Mouse (Mus musculus) adrenal gland, adult 18-20 months (tissue): ENCODE data around the gene Usp39. TPM values are rescaled to one million over a fixed set of nuclear protein-coding genes. Genes with fewer than 3 reads are reported as not detected.

ENCODE experiments used
- DNase-seq, 2 experiments: peaks; one replicate each; pipeline ENCODE4 v3.0.0; 2021 to 2022; ENCODE audit warnings: low spot score in 2 of 2
- long read RNA-seq, 2 experiments: library from polyadenylated mRNA; stranded (forward); transcript quantifications; one replicate each; pipeline ENCODE4 v2.0.0; 2021
- total RNA-seq, 2 experiments: library from RNA; stranded (reverse); gene quantifications; 1 replicate in 1 of 2; 2 replicates in 1 of 2; pipeline ENCODE4 v1.2.3; 2021

Usp39 gene
- total RNA-seq, result 10 to 100 TPM; 30.9 to 31.7 TPM
- long read RNA-seq, experiment 1, transcript Usp39-201 (13 exons, 2,244 nt), result major isoform, 26 of 29 reads
- long read RNA-seq, experiment 1, partial matches to known transcripts, result 0 of 29 reads
- long read RNA-seq, experiment 1, other reads (novel, unspliced or antisense), result 3 of 29 reads
- long read RNA-seq, experiment 2, transcript Usp39-201 (13 exons, 2,244 nt), result major isoform, 49 of 61 reads
- long read RNA-seq, experiment 2, partial matches to known transcripts, result 10 of 61 reads
- long read RNA-seq, experiment 2, other reads (novel, unspliced or antisense), result 2 of 61 reads

DNA sequence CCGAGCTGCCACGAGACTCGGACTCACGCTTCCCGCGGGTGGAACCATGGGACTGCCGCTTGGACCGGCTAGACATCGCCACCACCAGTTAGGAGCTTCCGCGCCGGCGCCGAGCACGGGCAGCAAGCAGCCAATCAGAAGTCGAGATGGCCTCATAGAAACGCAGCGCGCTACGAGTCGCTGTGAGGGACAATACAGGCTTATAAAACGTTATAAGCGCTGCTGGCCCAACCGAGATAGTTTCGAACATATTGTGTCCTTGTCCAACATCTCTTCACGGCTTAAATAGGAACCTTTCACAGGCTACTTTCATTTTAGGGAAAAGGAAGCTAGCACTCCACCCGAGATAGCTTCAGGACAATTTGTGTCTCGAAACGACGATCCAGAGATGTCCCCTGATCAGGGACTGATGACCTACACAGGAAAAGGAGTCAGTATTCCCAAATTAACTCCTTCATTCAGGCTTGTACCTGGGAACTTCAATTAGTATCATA is at the start of gene Usp39:
Usp39 (minus strand) TSS at position 111 of the 494 bp plus-strand sequence.
- peak; percentile 90 to 91 for DNase-seq

DNA sequence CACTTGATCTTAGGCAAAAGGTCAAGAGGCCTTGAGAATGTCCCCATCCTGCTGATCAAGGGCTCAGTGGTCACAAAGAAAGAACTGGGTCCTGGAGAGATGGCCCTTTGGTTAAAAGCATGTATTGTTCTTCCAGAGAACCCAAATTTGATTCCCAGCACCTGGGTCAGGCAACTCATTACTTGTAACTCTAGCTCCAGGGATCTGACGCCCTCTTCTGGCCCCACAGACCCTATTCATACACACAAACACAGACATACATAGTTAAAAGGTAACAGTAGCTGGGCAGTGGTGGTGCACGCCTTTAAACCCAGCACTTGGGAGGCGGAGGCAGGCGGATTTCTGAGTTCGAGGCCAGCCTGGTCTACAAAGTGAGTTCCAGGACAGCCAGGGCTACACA is 47.4 kb upstream of the Usp39 start:
- no peak for DNase-seq

DNA sequence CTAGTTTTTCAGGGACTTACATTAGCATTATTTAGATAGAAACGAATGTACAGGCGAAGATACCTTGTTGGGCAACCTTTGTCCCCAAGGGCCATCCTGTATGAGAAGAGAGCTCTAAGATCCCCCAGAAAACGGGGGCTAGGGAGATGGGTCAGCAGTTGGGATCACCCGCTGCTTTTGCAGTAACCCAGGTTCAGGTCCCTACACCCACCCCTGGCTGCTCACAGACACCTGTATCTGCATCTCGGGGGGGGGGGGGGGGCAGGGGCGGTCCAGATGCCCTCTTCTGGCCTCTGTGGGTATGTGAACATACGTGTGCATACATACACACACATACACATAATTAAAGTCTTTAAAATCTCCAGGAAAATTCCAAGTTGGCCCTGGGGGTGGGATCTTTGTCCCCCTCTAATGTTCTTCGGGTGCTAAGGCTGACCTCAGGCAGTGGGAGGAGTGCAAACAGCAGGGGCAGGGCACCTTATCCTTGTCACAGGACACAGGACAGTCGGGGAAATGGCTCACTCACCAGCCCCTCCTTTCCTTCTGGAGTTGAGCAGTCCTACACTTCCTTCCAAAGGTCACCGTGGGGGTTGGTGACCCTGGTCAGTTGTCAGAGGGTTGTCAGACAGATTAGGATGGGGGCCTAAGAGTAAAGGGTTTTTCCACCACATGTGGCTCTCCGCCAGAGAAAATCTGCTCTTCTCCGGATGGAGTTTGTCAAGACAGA is 46.0 kb upstream of the Usp39 start:
- peak; percentile 62 to 64 for DNase-seq

DNA sequence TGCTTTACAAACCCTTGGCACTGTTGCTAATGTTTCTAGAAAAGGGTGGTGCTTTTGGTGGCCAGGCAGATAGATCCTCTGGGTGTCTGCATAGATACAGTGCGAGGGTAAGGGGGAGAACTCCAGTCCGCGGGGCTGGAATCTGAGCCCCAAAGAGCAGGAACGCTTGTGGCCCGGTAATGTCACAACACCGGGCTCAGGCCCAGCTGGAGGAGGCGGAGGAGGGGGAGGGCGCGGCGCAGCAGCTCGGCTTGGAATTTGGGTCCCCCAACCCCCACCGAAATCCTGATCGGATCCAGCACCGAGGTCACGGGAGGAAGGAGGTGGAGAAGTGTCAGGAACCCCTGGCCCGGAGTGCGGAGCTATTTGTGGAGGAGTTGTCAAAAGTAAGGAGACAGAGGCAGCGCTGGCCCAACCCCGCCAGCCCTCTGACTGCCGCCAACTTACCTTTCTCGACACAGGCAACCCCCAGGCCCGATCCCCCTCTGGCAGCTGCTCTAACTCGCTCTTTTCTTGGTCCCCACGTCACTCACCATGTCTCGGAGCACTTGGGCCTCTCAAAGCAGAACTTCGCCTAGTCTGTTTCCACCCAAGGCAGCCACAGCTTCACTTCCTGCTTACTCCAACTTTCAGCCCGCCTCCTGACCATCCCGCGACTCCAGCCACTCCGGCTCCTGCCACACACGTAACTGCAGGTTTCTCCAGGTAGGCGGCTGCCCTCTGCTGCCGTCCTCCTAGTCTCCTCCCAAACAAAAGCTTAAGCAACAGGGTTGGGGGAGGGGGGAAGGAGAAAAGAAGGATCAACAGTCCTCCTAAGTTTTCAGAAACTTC is 45.2 kb upstream of the Usp39 start, which contains the start of gene Vamp8:
Vamp8 (minus strand) TSS at position 763 of the 831 bp plus-strand sequence.
- DNase-seq, result peak; percentile 81 to 83

DNA sequence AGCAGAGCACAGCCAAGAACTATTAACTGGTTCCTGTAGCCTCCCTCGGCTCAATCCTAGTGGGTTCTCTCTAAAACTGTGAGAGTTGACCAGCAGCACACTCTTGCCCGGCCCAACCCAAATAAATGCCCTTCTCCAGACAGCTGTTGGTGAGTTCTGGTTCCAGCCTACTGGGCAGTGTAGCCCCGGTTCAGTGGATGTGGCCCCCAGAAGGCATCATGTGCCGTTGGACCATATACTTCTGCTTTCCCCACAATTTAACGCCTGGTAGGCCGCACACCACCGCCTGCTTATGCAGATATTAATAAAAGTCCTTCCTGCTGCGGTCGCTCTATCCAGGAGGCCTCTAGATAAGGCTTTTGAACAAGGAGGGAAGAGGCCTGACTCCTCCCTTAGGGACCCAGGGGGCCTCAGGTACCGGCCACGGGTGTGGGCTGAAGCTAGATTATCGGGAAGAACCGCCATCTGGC is 44.5 kb upstream of the Usp39 start:
- peak; percentile 42 to 52 for DNase-seq

DNA sequence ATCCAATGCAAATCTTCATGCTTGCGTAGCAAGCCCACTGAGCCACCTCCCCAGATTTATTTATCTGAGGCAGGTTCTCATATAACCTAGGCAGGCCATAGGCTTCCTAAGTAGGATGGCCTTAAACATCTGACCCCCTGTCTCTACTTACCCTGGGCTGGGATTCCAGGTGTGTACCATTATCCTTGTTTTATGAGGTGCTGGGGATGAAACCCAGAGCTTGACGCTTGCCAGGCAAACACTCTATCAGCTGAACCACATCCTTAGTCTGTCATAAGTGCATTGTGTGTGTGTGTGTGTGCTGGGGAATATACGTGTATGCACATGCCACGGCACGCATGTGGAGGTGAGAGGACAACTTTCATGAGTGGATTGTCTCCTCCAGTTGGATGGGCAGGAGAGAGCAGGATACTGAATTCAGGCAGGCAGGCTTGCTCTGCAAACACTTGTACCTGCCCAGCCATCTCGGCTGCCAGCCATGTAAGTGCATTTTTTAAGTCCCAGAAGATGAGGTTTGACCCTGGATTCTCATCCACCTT is 43.9 kb upstream of the Usp39 start:
- DNase-seq, result no peak

DNA sequence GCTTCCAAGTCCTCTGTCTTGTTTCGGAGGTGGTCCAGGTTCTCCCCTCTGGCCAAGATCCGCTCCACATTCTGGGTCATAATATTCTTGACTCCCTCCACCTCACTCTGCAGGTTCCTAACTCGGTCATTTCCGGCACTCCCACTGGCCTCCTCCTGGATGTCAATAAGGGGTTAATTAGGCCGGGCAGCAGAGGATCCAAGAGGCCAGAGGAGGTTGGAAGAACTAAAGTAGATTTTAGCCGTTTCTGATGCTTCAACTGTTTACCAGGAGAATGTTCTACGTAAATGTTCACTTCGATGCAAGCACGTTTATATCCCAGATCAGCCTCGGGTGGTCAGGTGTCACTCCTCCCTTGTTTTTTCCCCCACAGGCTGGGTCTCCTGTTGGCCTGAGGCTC is 43.3 kb upstream of the Usp39 start:
- DNase-seq, result no peak

DNA sequence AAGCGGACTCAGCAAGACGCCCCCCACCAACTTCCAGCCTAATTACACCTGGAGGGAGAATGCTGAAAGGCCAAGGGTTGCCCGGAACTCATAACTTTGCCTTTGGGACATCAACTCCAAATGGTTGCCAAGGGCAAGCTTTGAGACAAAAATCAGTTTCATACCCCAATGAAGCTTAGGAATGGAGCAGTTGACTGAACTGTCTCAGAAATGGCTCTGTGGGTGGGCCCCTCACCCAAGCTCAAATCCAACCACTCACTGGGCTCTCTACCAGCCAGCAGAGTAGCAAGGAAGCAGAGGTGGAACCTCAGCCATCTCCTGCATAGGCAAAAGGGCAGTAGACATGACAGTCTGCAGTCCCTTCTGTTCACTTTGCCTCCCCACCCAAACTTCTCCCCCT is 42.8 kb upstream of the Usp39 start:
- no peak for DNase-seq

DNA sequence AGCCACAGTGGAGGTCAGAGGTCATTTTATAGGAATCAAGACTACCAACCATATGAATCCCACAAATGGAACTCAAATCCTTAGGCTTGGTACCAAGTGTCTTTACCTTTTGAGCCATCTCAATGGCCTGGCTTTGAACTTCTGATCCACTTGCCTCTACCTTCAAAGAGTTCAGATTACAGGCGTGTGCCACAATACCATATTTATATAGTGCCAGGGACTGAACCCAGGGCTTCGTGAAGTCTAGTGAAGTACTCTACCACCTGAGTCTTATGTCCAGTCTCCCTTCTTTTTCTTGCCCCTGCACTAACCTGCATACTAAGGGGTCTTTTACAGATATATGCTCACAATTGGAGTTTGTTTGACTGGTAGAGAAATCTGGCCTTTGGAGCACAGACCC is 41.6 kb upstream of the Usp39 start:
- no peak for DNase-seq

DNA sequence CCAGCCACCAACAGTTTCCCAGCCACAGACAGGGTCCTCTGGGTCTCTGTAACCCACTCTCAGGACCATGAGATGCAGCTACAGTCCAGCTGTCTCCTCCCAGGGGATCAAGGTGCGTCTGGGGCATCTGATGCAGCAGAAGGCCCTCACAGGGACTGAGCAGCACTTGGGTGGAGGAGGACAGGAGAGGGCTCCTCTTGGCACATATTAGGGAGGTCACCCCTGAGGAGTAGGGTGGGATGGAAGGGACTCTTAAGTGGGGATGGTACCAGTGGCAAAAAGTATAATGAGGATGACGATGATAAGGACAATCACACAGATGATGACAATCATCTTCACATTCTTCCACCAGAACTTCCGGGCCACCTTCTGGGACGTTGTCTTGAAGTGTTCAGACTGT is 40.3 kb upstream of the Usp39 start:
- DNase-seq, result no peak

DNA sequence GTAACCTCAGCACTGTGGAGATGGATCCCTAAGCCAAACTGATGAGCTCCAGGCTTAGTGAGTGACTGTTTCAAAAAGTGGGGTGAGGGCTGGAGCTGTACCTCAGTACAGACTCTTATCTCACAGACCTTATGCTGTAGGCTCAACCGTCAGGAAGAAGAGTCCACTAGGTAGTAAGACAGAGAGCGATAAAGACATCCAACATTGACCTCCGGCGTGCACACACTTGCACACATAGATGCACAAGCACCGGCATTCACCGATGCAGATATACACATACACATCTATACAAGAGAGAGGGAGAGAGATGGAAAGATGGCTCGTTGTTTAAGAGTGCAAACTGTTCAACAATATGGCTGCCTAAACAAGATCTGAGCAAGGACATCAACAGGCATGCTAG is 39.0 kb upstream of the Usp39 start:
- DNase-seq, result no peak

DNA sequence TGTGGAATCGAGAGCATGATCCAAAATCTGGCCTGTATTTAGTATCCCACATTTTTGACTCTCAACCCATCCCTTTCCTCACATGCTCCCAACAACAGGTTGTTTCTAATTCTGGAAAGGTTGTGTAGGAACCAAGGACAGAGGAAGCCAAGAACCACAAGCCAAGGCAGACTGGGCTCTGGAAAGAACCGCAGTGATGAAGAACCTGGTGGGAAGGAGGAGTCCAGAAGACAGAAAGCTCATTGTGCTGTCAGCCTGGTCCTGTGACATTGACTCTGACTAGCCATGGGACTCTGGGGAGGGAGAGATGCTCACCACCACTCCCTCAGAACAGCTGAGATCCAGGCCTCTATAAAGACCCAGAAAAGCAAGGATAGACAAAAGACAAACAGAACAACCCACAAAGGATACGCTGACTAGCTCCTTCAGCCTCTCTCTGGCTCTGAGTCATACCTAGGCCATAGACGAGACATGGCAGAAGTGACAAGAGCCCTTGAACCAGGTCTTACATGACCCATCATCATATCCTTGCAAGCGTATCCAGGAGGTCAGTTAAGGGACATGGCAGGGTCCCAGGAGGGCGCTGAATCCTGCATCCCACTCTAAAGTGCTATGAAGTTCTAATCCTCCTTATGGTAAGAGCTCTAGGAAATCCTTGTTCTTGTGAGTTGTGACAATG is 38.3 kb upstream of the Usp39 start:
- DNase-seq, result no peak

DNA sequence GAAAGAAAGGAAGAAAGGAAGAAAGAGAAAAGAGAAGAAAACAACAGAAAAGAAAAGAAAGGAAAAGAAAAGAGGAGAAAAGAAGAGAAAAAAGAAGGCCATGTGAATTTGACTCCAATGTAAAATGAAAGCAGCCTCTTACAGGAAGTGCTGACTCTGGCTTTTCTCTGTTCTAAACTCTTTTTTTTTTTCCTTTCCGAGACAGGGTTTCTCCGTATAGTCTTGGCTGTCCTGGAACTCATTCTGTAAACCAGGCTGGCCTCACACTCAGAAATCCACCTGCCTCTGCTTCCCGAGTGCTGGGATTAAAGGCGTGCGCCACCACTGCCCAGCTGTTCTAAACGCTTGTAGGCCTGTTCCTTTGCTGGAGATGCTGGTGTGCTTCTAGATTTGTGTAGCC is 37.5 kb upstream of the Usp39 start:
- no peak for DNase-seq

DNA sequence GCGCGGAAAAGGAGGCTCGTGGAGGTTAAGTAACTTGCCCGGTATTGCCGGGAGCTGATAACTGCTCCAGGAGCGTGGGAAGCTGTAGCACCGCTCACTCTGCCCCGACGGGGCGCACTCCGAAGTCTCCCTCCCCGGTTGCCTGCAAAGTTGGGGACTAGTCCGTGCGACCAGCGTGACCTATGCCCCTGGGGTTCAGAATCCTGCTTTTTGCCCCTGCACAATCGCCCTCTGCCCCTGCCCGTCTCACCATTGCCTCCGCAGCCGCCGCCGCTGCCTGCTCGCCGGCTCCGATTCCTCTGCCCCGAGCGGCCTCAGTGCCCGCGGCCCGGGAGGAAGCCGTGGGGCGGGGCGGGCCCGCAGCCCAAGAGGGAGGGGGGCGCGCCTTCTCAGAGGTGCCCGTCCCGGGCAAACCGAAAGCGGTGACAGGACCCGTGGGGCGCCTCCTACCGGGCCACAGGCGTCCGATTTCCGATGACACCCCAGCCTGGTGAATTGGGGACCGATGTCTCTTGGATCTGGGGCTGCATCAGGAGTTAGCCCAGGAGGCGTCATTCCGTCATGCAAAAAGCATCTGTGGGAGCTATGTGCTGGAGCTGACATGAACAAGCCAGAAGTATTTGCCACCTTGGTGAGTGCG is 35.3 kb upstream of the Usp39 start, which contains the start of gene Vamp5:
Vamp5 (minus strand) TSS at position 338 of the 640 bp plus-strand sequence.
- peak; percentile 79 to 85 for DNase-seq

DNA sequence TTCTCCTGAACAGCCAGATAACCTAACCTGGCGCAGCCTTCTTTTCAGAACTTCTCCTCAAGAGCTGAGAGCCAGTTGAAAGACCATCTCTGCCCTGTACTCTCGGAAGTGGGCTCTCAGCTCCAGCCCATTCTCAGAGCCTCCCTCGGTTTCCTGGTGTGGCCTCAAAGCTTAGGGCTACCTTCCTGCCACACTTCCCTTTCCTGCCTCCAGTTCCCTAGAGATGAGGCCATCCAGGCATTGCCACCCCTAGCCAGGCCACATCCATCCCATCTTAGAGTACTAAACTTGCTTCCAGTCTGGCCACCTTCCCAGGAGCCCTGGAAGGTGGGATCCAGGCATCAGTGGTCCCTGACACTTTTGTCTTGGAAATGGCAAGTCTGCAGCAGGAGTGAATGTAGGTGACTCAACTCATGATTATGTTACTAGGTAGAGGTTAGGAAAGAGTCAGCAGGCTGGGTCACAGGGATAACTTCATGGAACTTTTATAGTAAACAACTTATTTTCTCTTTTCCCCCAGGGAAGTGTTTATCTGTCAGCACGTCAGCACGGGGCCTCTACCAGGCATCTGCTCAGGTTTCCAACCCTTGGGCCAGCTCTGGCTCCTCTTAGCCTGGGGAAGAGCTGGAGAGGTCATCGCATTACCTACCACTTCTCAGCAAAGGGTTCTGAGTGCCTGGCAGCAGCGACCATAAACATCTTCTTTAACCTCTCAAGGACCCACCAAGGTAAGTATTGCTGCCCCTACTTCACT is 34.6 kb upstream of the Usp39 start:
- DNase-seq, result no peak

DNA sequence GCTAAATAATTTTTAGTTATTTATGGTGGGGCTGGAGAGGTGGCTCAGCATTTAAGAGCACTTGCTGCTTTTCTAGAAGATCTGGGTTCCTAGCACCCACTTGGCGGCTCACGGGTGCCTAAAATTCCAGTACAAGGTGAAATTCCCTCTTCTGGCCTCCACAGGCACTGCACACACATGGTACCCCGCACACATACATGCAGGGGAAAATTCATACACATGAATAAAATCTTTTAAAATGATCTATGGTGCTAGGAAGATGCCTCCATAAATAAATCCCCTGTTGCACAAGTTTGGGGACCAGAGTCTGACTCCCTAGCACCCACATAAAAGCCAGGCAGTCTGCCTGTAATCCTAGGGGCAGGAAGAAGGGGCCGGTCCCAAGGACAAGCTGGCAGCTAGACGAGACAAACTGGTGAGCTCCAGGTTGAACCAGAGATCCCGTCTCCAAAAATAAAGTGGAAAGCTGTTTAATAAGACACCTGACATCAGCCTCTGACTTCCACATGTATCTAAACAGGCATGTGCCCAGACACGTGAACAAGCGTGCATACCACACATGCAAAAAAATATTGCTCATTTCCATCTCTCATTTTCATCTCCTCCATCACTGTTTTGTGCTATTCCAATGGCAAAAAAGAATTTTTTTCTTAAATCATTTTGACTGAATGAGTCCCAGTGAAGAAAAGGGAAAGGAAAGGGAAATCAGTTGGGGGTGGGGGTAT is 33.7 kb upstream of the Usp39 start:
- no peak for DNase-seq

DNA sequence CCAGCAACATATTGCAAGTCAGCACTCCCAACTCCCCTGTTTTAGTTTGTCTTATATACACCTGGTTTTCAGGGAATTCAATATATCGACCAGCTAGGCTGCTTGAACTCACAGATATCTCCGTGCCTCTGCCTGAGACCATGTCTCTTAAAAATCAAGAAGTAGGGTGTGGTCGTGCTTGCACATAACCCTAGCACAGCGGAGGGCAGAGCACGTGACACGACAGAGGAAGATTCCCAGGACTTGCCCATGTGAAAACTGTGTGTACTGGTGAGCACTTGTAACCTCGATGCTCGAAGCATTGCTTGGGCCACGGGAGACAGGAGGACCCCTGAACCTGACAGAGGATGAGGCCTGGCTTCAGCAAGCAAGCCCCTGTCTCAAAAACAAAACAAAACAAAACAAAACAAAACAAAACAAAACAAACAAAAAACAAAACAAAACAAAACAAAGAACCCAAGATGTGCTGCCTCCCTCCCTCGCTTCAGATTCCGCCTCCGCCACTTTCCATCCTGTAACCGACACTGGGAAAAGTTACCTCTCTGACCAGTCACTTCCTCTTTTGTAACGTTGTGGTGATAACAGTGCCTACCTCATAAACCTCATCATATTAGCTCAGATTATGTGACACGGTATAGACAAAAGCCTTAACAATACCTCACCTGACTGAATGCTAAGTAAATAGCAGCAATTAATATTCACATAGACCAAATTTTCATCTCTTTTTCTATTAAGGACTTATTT is 30.0 kb upstream of the Usp39 start:
- DNase-seq, result no peak

DNA sequence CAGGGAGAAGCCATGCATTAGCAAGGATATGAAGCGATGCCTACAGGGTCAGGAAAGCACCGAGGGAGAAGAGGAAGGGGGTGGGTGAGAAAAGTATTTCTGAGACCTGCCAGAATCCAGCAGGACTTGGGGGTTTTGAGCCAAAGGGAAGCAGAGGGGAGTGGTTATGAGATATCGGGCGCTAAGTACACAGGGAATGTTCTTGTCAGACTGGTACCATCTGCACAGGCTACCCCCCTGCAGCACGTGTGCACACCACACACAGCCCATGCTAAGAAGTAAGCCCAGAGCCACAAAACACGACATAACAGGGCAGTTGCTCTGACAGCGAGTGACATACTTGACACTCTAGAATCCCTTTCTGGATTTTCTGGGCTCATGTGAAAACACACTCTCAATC is 29.2 kb upstream of the Usp39 start:
- DNase-seq, result no peak
